Mouse (Mus musculus): Measurements from ENCODE around the gene Epyc.
"Not testable (repeated sequence)": the region's sequence is repeated elsewhere in the genome, so short reads cannot be mapped to it uniquely, and the experiment has no call there.

Epyc gene

DNA sequence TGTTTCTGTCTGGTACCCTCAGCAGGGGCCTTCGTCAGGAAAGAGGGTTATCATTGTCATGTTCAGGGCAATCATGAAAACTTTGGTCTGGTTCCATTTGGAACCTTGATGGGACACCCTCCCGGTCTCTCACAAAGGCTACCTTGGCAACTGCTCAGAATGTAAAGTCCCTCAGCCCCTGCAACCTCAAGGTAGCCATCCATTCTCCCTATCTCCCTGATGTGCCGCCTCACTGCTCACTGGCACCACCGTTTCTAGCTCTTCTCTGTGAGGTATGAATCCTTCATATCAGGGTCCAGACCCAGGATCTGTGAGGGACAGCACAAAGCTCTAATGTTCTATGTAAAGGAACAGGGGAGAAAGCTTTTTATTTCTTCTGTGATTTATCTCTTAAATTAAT, 70.7 kb downstream of the Epyc start:
- DNase-seq (ENCODE audit: low read depth, low spot score), result no peak

DNA sequence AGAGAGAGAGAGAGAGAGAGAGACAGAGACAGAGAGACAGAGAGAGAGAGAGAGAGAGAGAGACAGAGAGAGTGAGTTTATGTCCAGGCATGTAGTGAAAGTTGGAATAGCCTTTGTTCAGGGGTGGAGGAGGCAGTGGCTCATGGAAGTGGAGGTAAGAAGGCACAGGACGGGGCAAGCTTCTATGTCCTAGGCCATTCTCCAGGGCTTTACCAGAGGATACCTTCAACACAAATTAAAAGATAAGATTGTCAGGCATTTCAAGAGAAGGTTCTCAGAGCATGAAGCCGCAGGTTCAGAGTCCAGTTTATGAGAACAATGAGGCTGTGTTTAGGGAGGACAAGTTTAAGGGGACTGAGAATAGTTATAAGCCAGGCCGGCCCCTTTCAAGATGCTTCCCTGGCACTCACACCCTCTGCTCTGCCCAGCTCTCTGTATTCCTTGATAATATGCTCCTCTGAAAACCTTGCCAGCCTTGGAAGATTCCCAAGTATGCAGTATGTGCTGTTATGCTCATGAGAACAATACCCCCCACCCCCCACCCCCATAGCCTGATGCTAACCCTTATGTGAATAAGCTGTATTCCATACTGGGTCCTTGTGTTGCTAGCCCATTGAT, 71.5 kb downstream of the Epyc start:
- no peak for DNase-seq (ENCODE audit: low read depth, low spot score)

DNA sequence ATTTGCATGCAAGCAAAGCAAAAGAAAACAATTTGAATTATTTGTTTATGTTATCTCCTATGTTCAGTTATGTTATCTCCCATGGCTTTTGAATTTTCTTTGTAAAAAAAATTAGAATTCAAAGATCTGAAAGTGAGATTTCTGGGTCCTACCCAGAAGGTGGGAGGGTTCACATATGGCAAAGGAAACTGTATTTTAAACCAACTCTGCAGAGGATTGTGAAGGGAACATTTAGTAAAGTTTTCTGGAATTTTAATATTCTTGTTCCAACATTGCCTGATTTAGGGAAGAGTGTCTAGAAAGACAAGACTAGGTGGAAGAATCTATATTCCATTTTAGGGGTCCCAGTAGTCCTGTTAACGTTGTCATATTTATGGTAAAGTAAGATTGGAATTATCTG, 73.4 kb downstream of the Epyc start:
- DNase-seq (ENCODE audit: low read depth, low spot score), result no peak

DNA sequence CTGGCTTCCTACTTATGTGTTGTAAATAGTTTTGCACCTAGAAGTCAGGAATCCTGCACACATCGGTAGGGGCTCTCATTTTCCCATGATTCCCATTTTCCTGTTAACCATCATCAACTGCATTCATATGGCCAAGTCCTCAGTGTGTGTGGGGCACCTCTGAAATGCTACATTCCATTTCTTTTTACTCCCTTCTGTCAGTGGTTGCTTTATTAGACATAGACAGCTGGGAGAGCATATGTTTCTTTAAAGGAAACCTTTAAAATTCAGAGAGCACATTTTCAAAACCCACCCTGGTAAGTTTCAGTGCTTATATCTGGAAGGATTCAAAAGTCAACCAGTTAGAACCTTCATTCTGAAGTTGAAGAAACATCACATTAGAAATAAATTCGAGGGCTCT, 74.2 kb downstream of the Epyc start:
- DNase-seq (ENCODE audit: low read depth, low spot score), result no peak

DNA sequence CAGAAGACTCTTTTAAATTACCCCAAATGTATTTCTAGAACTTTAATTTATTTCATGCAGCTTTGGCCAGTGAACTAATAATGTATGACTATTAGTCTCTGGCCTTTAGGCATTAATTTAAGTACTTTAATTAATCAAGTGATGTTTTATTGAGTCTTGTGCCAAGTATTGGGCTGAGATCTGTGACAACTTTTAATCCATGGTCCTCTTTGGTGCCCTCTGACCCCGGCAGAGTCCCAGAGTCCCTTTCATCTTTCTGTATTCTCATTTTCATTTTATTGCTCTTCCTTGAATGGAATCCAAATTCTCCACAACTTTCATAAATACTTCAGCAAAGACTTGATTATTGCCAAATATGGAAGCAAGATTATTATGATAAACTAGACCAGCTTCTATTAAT, 76.8 kb downstream of the Epyc start:
- no peak for DNase-seq (ENCODE audit: low read depth, low spot score)

DNA sequence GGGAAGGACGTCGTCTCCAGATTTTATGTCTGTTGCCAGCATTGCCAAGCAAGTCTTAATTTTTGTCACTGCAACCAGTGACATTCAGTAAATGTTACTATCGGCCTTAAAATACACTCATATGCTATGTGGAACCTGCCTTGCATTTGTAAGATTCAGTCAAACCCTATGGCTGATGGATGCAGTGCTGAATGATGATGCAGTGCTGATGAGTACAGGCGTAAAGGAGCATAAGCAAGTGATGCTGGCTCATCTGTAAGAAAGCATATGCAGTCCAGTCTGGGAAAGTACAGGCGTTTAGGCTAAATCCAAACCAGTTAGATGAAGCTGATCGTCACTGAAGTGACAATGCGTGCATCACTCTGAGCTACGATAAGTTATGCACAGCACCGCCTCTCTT, 78.8 kb downstream of the Epyc start:
- DNase-seq (ENCODE audit: low read depth, low spot score), result no peak

DNA sequence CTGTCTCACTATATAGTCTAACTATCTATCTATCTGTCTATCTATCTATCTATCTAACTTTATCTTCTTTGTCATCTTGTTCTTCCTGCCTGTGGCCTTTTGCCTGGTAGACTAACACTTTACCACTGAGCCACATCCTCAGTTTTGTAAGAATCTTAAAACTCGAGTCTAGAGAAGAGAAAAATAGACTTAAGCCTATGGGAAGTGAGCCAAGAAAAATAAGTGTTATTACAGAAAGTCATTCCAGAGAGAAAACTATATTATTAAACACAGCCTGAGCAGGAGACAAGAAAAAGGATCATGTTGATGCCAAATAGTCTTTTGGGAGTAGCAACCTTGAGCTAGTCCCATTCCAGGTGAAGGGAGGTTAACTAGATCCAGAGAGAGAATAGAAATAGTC, 82.1 kb downstream of the Epyc start:
- DNase-seq (ENCODE audit: low read depth, low spot score), result no peak

DNA sequence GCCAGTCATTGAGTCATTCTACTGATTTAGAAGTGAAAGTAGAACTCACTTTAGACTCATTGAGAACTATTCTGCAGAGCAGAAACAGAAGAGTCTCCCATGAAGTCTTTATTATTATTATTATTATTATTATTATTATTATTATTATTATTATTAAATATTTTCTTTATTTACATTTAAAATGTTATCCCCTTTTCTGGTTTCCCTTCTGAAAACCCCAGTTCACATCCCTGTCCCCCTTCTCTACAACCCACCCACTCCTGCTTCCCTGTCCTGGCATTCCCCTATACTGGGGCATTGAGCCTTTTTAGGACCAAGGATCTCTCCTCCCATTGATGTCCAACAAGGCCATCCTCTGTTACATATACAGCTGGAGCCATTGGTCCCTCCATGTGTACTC, 82.8 kb downstream of the Epyc start, which contains the start of gene C030005K15Rik:
C030005K15Rik (minus strand) TSS at position 101 of the 400 bp plus-strand sequence.
- DNase-seq (ENCODE audit: low read depth, low spot score), result not testable (repeated sequence)

All from ZHBTc4 (cell line).